Mouse (Mus musculus) layer of hippocampus, adult 2 months (tissue): ENCODE results near the gene Gm4881. TPM values are rescaled to one million over a fixed set of nuclear protein-coding genes. Genes with fewer than 3 reads are reported as not detected.

Experiments used
- DNase-seq, 2 experiments: peaks; one replicate each; pipeline ENCODE4 v3.0.0; 2022; ENCODE audit warnings: low spot score in 2 of 2
- H3K27ac ChIP-seq: fragments of 200-600 bp; 2 replicates; pipeline ENCODE4 v1.8.1; 2022
- H3K4me3 ChIP-seq: fragments of 200-600 bp; 2 replicates; pipeline ENCODE4 v1.8.1; 2022; ENCODE audit warnings: mild to moderate bottlenecking
- CTCF ChIP-seq: fragments of 200-600 bp; conservative IDR thresholded peaks from 2 replicates; pipeline ENCODE4 v1.8.1; 2022; ENCODE audit warnings: antibody characterized with exemption, mild to moderate bottlenecking, moderate library complexity
- long read RNA-seq, 2 experiments: library from polyadenylated mRNA; stranded (forward); transcript quantifications; one replicate each; pipeline ENCODE4 v2.0.0; 2021; ENCODE audit warnings: borderline mapping rate in 2 of 2
- total RNA-seq, 2 experiments: library from RNA; stranded (reverse); gene quantifications; 2 replicates each; pipeline ENCODE4 v1.2.3; 2021

Gene Gm4881
- total RNA-seq = not detected
- long read RNA-seq, experiment 1 = 0 reads
- long read RNA-seq, experiment 2 = 0 reads

GRCm38 (mm10) chr7:24944257-24944950 is at the start of gene Gm4881:
TSS of gene Gm4881 (minus strand) at chr7:24944494.
- peak within 1 kb of the TSS; percentile 17; the same call in 1 of the 2 replicates for H3K4me3 ChIP-seq
- no peak for TF ChIP-seq CTCF
- H3K27ac ChIP-seq = no peak within 1 kb of the TSS
- DNase-seq = no peak

GRCm38 (mm10) chr7:24993081-24993480 is 48.8 kb upstream of the Gm4881 start:
- no peak for TF ChIP-seq CTCF
- H3K4me3 ChIP-seq = no peak overlapping the region
- DNase-seq = no peak
- no peak overlapping the region; the same call in 1 of the 2 replicates for H3K27ac ChIP-seq

GRCm38 (mm10) chr7:24990478-24990877 is 46.2 kb upstream of the Gm4881 start:
- DNase-seq = no peak
- Histone ChIP-seq H3K4me3 (no peak overlapping the region), H3K27ac (no peak overlapping the region)
- no peak for TF ChIP-seq CTCF

- no peak overlapping the region for H3K4me3 ChIP-seq
- H3K27ac ChIP-seq = no peak overlapping the region
- no peak for DNase-seq
- TF ChIP-seq CTCF = no peak
These were observed 43.6 kb upstream of the Gm4881 start for GRCm38 (mm10) chr7:24987941-24988340.

- no peak for DNase-seq
- TF ChIP-seq CTCF = peak; percentile 75
- H3K4me3 ChIP-seq = no peak overlapping the region
These were observed 41.5 kb upstream of the Gm4881 start for GRCm38 (mm10) chr7:24985799-24986198.

GRCm38 (mm10) chr7:24984307-24984706 is 40.0 kb upstream of the Gm4881 start:
- Histone ChIP-seq H3K4me3 (no peak overlapping the region), H3K27ac (no peak overlapping the region)
- no peak for DNase-seq
- peak; percentile 67 for TF ChIP-seq CTCF

More at GRCm38 (mm10) chr7:24985799-24986198, 41.5 kb upstream of the Gm4881 start:
- H3K27ac ChIP-seq = no peak overlapping the region

- no peak for DNase-seq
- Histone ChIP-seq H3K27ac (no peak overlapping the region), H3K4me3 (no peak overlapping the region)
- TF ChIP-seq CTCF = no peak
These were observed 39.1 kb upstream of the Gm4881 start for GRCm38 (mm10) chr7:24983396-24983795.

- Histone ChIP-seq H3K4me3 (no peak overlapping the region), H3K27ac (peak overlapping the region; percentile 23; the same call in 1 of the 2 replicates)
- TF ChIP-seq CTCF = no peak
- DNase-seq = no peak
These were observed 36.1 kb upstream of the Gm4881 start for GRCm38 (mm10) chr7:24980439-24980838.

- TF ChIP-seq CTCF = no peak
- no peak overlapping the region for H3K27ac ChIP-seq
- no peak for DNase-seq
- no peak overlapping the region for H3K4me3 ChIP-seq
These were observed 34.5 kb upstream of the Gm4881 start for GRCm38 (mm10) chr7:24978781-24979180.

GRCm38 (mm10) chr7:24974893-24975595 is 30.8 kb upstream of the Gm4881 start:
- peak in 1 of 2 experiments; percentile 60 for DNase-seq
- no peak overlapping the region for H3K4me3 ChIP-seq
- H3K27ac ChIP-seq = no peak overlapping the region
- TF ChIP-seq CTCF = peak; percentile 93

- no peak for DNase-seq
- TF ChIP-seq CTCF = no peak
- no peak overlapping the region for H3K4me3 ChIP-seq
- no peak overlapping the region for H3K27ac ChIP-seq
These were observed 29.6 kb upstream of the Gm4881 start for GRCm38 (mm10) chr7:24973902-24974301.

GRCm38 (mm10) chr7:24973208-24973607 is 28.9 kb upstream of the Gm4881 start:
- H3K4me3 ChIP-seq = no peak overlapping the region
- H3K27ac ChIP-seq = no peak overlapping the region
- TF ChIP-seq CTCF = no peak
- DNase-seq = no peak
